Mouse (Mus musculus) liver, postnatal 0 days (tissue): Measurements from ENCODE around the gene Eif2a.

ENCODE experiments used
- CTCF ChIP-seq: sonication (generic); IDR thresholded peaks from 2 replicates; pipeline ENCODE4 v1.5.1; 2016; ENCODE audit warnings: antibody characterized with exemption, low read depth
- EP300 ChIP-seq: IDR thresholded peaks from 2 replicates; pipeline ENCODE4 v1.6.1; 2016; ENCODE audit warnings: antibody characterized with exemption, low read depth, mild to moderate bottlenecking

GRCm38 (mm10) chr3:58552001-58552811 lies 26.6 kb downstream of the Eif2a start:
- no peak for TF ChIP-seq CTCF
- TF ChIP-seq EP300, result no peak
